Comparison of ENCODE assay signal across 9 mouse cellular contexts in genomic region chr6:34862381-34862780, GRCm38 (mm10). TPM values are rescaled to one million over a fixed set of nuclear protein-coding genes. Genes with fewer than 3 reads are reported as not detected.
DNase-seq lines count a peak whose midpoint lies in the region; ATAC-seq and TF ChIP-seq lines count a peak whose summit lies in the region.
"Had no signal": no experiment of that assay in that cellular context is flagged by ENCODE, and none has a peak within 500 bp of the region (broad histone marks: within the 10 kb centered on the region; RNA-seq: fewer than 3 reads in every experiment).

No protein-coding gene starts in this region.

- peak; percentile 38 for DNase-seq in 3T3-L1 (ENCODE audit: low read depth, low spot score)
- peak; percentile 79 for DNase-seq in CD4-positive helper T cell, adult 2 months (ENCODE audit: low read depth, low spot score)
- peak; percentile 31 for DNase-seq in liver, postnatal 0 days
- DNase-seq in thymus, postnatal 4 days = peak; percentile 65
- DNase-seq in right cerebral cortex, postnatal 14 days = no peak
- DNase-seq in adrenal gland, postnatal 25 days = no peak

- H3K4me1 ChIP-seq in heart, embryonic 15.5 days (replicated peaks) = peaks cover 32% of the 10 kb centered on the region
- H3K4me1 ChIP-seq in liver, postnatal 0 days (ENCODE audit: insufficient read depth) = peaks cover 28% of the 10 kb centered on the region
- no peaks in the 10 kb centered on the region for H3K4me1 ChIP-seq in forebrain, embryonic 12.5 days

- no peak overlapping the region for H3K9ac ChIP-seq in heart, embryonic 15.5 days
- peak overlapping the region; percentile 66 for H3K9ac ChIP-seq in liver, postnatal 0 days (replicated peaks)
- H3K9ac ChIP-seq in forebrain, embryonic 12.5 days = no peak overlapping the region
- H3K9ac ChIP-seq: embryonic facial prominence, embryonic 12.5 days had no signal

- WGBS in heart, embryonic 15.5 days = 88% methylated on average over 6 of the region's 6 CpGs
- 64% methylated on average over 6 of the region's 6 CpGs for WGBS in liver, postnatal 0 days (ENCODE audit: insufficient replicate concordance)
- 93% methylated on average over 6 of the region's 6 CpGs for WGBS in forebrain, embryonic 12.5 days

- H3K27me3 ChIP-seq in heart, embryonic 15.5 days = no peaks in the 10 kb centered on the region
- H3K27me3 ChIP-seq in liver, postnatal 0 days (ENCODE audit: insufficient read depth, low read length) = no peaks in the 10 kb centered on the region
- H3K27me3 ChIP-seq in forebrain, embryonic 12.5 days = no peaks in the 10 kb centered on the region
- H3K27me3 ChIP-seq: embryonic facial prominence, embryonic 12.5 days had no signal

- no peak for TF ChIP-seq EP300 in liver, postnatal 0 days (IDR thresholded peaks at IDR 0.05; ENCODE audit: low read depth)

- ATAC-seq in heart, embryonic 15.5 days (replicated peaks; ENCODE audit: insufficient number of reproducible peaks, insufficient read depth, low FRiP score, low read depth) = no peak
- ATAC-seq in liver, postnatal 0 days = peak; percentile 28
- no peak for ATAC-seq in forebrain, embryonic 12.5 days (ENCODE audit: low FRiP score)

- H3K4me3 ChIP-seq in heart, embryonic 15.5 days = peak overlapping the region; percentile 23
- peak overlapping the region; percentile 53 for H3K4me3 ChIP-seq in liver, postnatal 0 days (ENCODE audit: low read depth, low read length)
- no peak overlapping the region for H3K4me3 ChIP-seq in forebrain, embryonic 12.5 days (replicated peaks)
- H3K4me3 ChIP-seq: embryonic facial prominence, embryonic 12.5 days had no signal

- peak overlapping the region; percentile 14; the same call in 1 of the 2 replicates for H3K27ac ChIP-seq in heart, embryonic 15.5 days
- peak overlapping the region; percentile 92 for H3K27ac ChIP-seq in liver, postnatal 0 days (ENCODE audit: low read depth)
- H3K27ac ChIP-seq in forebrain, embryonic 12.5 days = no peak overlapping the region

- peak overlapping the region; percentile 53 for H3K4me2 ChIP-seq in heart, embryonic 15.5 days
- peak overlapping the region; percentile 74 for H3K4me2 ChIP-seq in liver, postnatal 0 days (ENCODE audit: low read depth, low read length)
- H3K4me2 ChIP-seq in forebrain, embryonic 12.5 days = no peak overlapping the region

- H3K9me3 ChIP-seq in heart, embryonic 15.5 days (replicated peaks) = no peaks in the 10 kb centered on the region
- H3K9me3 ChIP-seq in liver, postnatal 0 days (ENCODE audit: low read length) = no peaks in the 10 kb centered on the region
- H3K9me3 ChIP-seq in forebrain, embryonic 12.5 days = no peaks in the 10 kb centered on the region
- H3K9me3 ChIP-seq: embryonic facial prominence, embryonic 12.5 days had no signal

- no peak for TF ChIP-seq CTCF in liver, postnatal 0 days (IDR thresholded peaks at IDR 0.05; ENCODE audit: low read depth)

- no peaks in the 10 kb centered on the region for H3K36me3 ChIP-seq in heart, embryonic 15.5 days
- H3K36me3 ChIP-seq in liver, postnatal 0 days (replicated peaks; ENCODE audit: insufficient read depth, low read length) = 0 out of 2 replicates have a peak, but pooled peaks cover 2% of the 10 kb centered on the region
- no peaks in the 10 kb centered on the region for H3K36me3 ChIP-seq in forebrain, embryonic 12.5 days (replicated peaks)
- H3K36me3 ChIP-seq: embryonic facial prominence, embryonic 12.5 days had no signal

RNA-seq across cellular contexts. Expression of gene Tmem140, which starts 0.6 kb away (rescaled TPM):
- 1.4 and 2.2 TPM in 2 replicates for polyA plus RNA-seq in heart, embryonic 15.5 days (2015; fragmentation: Nextera tagmentation; extraction: Ambion mirVana)
- 12.6 and 17.0 TPM in 2 replicates for polyA plus RNA-seq in liver, postnatal 0 days (2015; fragmentation: Nextera tagmentation; extraction: Ambion mirVana)
- polyA plus RNA-seq in forebrain, embryonic 12.5 days (2016; fragmentation: Nextera tagmentation; extraction: Ambion mirVana) = 1.5 and 1.8 TPM in 2 replicates
- total RNA-seq in adrenal gland, postnatal 25 days (2021) = 10.5 and 18.9 TPM in 2 replicates

RNA-seq across cellular contexts. Expression of gene Cyren, which starts 15.5 kb away (rescaled TPM):
- polyA plus RNA-seq in heart, embryonic 15.5 days (2015; fragmentation: Nextera tagmentation; extraction: Ambion mirVana) = 7.6 and 9.6 TPM in 2 replicates
- polyA plus RNA-seq in liver, postnatal 0 days (2015; fragmentation: Nextera tagmentation; extraction: Ambion mirVana) = 4.5 and 4.9 TPM in 2 replicates
- polyA plus RNA-seq in forebrain, embryonic 12.5 days (2016; fragmentation: Nextera tagmentation; extraction: Ambion mirVana) = 16.4 and 16.8 TPM in 2 replicates
- total RNA-seq in adrenal gland, postnatal 25 days (2021) = 8.5 and 11.4 TPM in 2 replicates

RNA-seq across cellular contexts. Expression of gene Wdr91, which starts 48.3 kb away (rescaled TPM):
- polyA plus RNA-seq in heart, embryonic 15.5 days (2015; fragmentation: Nextera tagmentation; extraction: Ambion mirVana) = 7.8 and 10.7 TPM in 2 replicates
- 5.5 and 5.7 TPM in 2 replicates for polyA plus RNA-seq in liver, postnatal 0 days (2015; fragmentation: Nextera tagmentation; extraction: Ambion mirVana)
- 11.0 and 12.3 TPM in 2 replicates for polyA plus RNA-seq in forebrain, embryonic 12.5 days (2016; fragmentation: Nextera tagmentation; extraction: Ambion mirVana)
- 12.4 and 16.6 TPM in 2 replicates for total RNA-seq in adrenal gland, postnatal 25 days (2021)

RNA-seq across cellular contexts. Expression of gene Stra8, which starts 57.6 kb away (rescaled TPM):
- not detected in 2 replicates for polyA plus RNA-seq in heart, embryonic 15.5 days (2015; fragmentation: Nextera tagmentation; extraction: Ambion mirVana)
- polyA plus RNA-seq in liver, postnatal 0 days (2015; fragmentation: Nextera tagmentation; extraction: Ambion mirVana) = not detected in 2 replicates
- polyA plus RNA-seq in forebrain, embryonic 12.5 days (2016; fragmentation: Nextera tagmentation; extraction: Ambion mirVana) = not detected in 2 replicates
- total RNA-seq in adrenal gland, postnatal 25 days (2021) = not detected in 2 replicates
- polyA plus RNA-seq: embryonic facial prominence, embryonic 12.5 days had no signal

Comparison
In these comparisons a context has a peak if more than half of its experiments do, and no peak if none do; other contexts are left out.
1. DNase-seq: peak in 3T3-L1 (single experiment), CD4-positive helper T cell, adult 2 months (single experiment), liver, postnatal 0 days (single experiment) and thymus, postnatal 4 days (single experiment); none in right cerebral cortex, postnatal 14 days (single experiment) and adrenal gland, postnatal 25 days (single experiment).